Mouse (Mus musculus) thymus, postnatal 36 days (tissue): ENCODE results near the gene Nfil3.

ENCODE experiments used
- DNase-seq, 2 experiments: peaks; one replicate each; pipeline ENCODE4 v3.0.0; 2022; ENCODE audit warnings: mixed read lengths in 2 of 2

Nfil3 gene

DNA sequence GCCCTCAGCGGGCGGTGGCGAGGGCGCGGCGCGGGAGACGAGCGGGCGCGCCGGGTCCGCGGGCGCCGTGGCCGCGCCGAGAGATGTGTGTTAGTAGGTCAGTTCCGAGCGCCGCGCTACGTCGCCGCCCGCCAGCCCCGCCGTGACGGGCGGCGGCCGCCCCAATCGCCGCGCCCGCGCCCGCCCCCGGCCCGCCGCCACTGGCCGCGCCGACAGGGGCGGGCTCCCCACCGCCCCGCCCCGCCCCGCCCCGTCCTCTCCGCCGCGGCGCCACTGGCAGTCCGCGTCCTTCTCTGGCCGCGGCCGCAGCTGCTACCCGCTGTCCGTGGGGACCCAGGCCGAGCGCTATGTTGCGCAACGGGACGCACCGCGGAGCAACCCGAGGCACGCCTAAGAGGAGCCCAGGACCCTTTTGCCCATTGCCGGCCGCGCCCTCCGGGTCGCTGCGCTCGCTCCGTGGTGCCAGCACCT lies at the start of gene Nfil3:
Gene Nfil3, minus strand, starts transcription at position 123 of the 471 bp plus-strand sequence.
- peak; percentile 71 to 78 for DNase-seq

DNA sequence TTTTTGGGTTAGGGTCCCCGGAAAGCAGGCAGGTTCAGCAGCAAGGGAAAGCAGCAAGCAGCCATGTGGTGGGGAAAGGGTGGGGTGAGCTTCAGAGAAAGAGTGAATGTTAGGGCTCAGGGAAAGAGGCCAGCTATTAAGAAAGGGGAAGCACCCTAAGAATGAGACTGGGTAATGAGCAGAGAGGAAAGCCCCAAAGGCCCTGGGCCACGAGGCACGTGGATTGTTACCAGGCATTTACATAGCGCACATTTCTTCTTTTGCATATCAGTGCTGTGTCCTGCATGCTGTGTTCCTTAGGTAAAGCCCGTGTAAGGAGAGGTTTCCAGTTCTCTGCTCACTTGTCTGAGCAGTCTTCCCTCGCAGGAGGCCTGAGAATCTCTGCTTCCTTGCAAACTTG lies 43.4 kb upstream of the Nfil3 start:
- DNase-seq, result no peak

DNA sequence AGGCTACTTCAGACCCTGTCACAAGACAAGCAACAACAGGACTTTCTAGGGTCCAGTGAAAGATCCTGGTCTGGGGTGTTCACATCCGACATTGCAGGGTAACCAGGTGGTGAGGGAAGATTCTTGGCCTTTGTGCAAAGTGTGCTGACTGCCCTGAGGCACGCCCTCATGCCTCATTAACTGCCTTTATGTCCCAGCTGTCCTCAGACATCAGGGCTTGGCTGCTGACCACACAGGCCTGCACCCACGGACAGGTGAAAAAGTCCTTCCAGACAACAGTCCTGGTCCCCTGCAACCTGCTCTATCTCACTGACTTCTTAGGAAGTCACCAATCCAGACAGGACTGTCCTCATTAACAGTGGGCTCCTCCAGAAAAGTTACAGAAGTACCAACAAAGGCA lies 39.4 kb upstream of the Nfil3 start:
- no peak for DNase-seq

DNA sequence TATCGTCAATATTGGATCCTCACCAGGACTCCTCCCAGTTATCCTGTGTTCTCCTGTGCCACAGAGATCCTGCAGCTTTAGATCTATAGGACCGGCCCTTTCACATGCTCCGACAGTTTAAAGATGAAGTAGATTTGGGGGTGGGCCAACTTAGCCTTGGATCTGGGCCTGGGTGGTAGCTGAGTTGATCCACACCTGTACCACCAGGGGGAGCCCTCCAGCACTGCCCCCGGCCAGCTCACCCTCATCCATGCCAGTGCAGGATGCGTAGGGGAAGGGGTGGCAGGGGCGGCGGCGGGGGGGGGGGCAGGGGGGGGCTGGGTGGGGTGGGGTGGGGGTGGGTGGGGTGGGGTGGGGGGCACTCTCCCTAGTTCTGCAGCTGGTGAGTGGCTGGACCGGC lies 38.7 kb upstream of the Nfil3 start:
- DNase-seq, result peak; percentile 41 to 48

DNA sequence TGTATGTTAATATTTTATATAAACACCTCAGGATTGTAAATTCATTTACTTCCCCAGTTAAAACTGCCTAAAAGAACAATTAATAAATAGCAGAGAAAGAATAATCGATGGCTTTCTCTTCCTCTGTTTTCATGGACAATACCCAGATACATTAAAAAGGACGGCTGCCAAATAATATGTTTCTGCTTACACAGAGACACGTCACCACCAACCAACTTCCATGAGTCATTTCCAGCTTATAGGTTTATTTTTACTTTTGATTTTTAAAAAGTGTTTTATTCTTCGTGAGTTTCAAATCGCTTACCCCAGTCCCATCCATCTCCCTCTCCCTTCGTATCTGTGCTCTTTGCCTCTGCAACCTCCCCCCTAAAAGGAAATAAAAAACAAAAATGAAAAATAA lies 38.1 kb upstream of the Nfil3 start:
- no peak for DNase-seq

DNA sequence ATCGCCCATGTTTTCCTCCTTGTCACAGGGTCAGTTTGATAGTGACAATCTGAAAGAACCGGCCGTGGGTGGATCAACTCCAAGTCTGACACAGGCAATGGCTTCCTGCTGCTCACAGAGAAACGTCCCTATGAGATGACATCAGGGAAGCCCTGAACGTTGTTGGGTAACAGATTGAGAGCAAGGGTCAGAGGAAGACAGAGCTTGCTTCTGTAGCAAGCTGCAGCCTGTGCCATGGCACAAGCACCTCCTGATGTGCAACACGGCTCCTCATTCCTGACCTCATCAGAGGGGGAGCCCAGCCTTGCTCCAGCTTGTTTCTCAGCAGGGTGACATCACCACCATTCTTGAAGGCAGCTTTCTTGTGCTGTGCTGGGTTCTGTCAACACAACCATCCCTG lies 37.1 kb upstream of the Nfil3 start:
- DNase-seq, result no peak

DNA sequence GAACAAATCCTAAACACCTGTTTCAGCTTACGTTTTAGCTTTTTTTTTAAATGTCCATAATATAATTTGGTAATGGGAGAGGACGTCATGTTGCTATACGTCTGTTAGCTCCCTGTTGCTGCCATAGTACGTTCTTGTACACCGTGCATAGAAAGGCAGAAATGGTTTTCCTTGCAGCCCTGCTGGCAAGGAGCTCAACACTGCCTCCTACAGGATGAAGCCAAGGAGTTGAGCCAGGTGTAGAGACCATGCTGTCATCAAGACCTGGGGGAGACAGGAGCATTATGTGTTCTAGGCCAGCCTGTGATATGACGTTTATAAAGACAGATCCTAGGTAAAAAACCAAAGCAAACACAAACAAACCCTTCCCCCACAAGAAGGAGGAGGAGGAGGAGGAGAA lies 36.2 kb upstream of the Nfil3 start:
- DNase-seq, result no peak

DNA sequence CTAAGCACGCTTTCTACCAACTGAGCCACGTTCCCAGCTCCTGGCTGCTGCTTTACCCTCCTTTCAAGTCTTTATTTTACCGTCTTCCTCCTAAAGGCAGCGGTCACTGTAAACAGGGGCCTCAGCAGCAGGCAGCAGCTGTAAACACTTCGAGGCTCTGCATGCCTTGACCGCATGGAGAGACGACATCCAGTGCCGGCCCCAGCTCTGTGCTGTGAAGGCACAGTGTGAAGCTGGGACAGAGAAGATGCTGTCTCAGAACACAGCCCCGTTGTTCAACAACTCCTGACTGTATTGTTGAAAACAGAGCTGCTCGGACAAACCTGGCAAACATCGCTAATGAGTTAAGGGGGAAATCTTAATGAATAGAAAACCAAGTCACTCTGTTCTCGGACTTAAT lies 30.6 kb upstream of the Nfil3 start:
- DNase-seq, result no peak

DNA sequence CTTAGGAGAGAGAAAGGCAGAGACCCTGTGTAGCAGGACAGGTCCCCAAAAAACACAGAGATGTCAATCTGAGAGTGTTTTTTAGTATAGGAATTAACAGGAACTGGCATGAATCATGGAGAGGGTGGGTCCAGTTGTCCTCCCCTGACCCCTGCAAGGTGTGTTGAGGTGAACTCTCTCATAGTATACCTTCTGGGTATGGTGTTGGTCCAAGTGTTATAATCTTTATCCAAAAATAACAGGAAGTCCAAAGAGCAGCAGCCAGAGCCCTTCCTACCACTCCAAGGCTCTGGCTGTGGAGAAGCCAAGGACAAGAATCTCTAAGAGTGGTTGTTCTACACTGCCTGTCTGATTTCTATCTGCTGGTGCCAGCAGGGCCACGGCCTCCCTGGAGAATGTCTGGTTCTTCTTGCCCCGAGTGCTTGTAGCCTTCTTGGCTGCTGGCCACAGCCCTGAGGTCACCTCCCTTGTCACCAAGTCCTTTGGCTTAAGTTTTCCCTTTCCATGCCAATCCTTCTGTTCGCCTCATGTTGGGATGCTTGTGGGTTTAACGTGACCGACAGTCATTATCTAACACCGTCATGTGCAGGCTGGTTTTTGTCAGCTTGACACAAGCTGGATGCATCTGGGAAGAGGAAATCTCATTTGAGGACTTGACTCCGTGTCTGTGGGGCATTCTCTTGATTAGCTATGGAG lies 27.8 kb upstream of the Nfil3 start:
- no peak for DNase-seq

DNA sequence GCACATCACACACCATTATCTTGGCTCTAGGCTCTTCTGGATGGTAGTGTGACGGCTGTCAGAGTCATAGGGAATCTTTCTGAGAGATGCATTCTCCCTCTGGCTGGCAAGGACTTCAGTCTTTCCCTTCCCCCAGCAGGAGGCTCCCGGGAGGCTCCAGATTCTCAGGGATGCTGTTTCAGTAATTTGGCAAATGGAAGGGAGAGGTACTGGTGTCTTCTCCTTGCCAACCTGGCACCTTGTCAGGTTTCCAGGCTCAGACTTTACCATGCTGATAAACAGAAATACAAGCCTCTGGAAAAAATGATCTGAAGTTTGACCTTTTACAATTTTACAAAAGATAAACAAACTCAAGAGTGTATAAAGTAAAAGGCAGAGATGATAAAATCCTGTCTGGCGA lies 26.9 kb upstream of the Nfil3 start:
- DNase-seq, result no peak

DNA sequence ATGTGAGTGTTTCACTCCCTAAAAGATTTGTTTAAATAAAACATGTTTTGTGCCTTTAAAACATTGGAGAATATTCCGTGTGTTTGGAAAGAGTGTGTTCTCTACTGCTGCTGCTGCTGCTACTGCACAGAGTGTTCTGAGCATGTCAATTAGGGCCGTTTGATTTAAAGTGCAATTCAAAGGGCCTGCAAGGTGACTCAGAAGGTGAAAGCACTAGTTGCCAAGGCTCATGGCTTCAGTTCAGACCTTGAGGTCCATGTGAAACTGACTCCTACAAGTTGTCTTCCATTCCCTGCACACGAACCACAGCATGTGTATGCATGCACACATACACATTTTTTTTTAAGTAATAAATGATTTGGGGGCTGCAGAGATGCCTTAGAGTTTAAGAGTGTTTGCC lies 22.4 kb upstream of the Nfil3 start:
- DNase-seq, result no peak

DNA sequence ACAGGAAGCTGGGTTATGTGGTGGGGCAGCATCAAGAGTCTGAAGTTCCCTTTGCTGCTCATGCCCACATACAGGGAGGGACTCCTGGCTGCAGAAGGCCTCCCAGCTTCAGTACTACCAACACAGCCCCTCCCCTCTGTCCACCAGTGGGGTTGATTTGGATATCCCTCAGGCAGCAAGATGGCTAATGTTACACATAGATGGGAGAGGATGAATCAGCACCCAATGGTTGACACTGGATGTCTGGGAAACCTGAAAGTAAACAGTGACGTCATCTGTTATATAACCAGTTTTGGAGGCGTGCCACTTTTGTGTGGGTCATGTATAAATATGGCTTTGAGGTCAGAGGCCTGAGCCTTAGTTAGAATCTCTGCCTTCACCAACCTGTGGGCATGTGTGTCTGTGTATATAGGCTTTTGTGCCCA lies 20.6 kb upstream of the Nfil3 start:
- no peak for DNase-seq

DNA sequence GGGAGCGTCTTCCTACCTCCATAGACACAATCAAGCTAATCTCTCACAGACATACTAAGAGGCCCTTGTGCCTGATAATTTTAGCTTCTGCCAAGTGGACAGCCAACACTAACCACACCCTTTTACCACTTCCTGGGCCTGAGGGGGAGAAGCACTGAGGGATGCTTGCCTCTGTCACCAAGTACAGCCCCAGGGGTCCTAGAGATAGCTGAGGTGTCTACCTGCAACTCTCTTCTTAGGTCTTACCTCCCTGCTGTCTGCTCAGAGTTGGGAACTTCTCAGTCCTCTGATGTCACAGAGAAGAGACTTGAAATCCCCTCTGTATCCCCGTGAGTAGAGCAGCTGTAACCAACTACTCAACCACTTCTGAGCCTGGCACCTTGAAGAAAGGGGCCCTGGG lies 19.6 kb upstream of the Nfil3 start:
- no peak for DNase-seq

DNA sequence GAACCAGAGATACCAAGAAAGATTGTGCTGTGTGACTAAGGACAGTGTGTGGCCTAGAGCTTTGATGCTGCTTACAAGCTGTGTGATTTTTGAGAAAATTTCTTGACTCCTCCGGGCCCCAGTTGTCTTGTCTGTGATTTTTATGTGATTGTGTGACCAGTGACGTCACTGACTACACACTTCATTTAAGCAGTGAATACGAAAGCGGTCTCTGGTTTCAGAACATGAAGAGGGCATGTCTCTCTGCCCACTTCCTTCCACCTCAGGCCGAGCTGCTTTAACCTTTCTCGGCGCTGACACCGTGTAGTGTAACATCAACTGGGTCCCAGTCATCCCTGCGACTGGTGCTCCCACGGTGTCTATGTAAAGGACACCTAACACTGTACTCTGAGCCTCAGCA lies 17.7 kb upstream of the Nfil3 start:
- DNase-seq, result no peak

DNA sequence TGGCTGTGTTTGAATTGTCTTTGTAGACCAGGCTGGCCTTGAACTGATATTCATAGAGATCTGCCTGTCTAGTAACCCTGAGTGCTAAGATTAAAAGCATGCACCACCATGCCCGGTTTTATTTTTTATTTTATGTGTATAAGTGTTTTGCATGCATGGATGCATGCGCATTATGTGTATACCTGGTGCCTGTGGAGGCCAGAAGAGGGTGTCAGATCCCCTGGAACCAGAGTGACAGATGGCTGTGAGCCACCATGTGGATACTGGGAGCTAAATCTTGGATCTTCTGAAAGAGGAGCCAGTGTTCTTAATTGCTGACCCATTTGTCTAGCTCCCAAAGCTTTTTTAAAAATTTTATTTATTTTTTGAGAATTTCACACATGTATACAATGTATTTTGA lies 16.9 kb upstream of the Nfil3 start:
- no peak for DNase-seq

DNA sequence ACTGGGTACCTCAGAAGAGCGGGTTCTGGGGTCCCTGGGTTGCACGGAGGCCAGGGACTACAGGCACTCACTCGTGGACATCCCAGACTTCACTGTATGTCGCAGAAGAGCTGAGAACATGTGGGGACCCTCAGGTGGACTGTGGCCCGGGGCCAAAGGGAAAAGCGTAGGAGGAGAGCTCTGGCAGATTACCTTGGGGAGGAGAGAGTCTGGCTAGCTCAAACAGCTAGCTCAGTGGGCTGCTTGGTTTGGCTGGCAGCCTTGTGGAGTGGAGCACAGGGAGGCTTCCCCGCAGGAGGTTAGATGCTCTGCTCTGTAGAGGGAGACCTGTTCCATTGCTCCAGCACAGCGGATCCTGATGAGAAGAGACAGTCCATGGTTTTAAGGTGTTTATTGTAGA lies 15.3 kb upstream of the Nfil3 start:
- DNase-seq, result no peak

DNA sequence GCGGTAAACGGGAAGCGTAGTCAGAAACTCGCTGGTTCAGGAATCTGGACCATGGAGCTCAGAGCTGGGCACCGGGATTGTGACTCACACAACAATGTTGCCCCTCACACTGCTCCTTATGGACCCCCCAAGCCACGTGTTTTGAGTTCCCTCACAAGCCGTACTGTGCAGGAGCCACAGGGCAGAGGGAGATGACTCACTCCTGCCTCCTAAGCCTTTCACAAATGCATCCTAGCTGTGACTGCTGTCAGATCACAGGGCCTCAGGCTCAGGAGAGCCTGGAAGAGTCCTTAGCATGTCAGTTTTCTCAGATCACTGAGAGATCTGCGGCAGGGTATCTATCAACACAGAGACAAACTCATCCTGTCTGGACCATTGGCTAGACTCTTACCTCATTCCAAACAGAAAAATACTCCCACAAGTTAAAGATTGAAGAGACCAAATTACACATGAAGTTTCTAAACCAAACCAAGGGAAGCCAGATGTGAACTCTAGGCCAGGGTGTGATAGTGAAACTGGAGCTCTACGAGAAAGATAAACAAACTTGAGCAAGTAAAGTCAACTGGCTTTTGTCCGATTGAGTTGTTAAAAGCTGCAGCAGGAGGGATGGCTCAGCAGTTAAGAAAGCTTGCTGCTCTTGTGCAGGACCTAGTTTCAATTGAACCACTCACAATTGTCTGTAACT lies 13.5 kb upstream of the Nfil3 start:
- no peak for DNase-seq

DNA sequence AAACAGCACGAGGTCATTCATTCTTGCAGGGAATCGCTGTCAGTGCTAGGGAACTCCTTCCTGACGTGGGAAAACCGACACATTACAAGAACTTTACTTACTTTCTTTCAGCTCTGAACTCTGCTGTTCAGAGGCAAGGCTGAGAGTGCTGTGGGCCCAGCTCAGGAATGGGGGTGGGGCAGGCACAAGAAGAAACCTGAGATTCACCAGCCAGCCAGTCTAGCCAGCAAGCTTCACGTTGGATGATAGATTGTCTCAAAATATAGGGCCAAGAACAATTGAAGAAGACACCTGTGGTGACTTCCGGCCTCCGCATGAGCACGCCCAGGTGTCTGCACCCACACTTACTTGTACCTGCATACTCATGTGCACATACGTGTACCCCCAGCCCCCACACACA lies 9.3 kb upstream of the Nfil3 start:
- no peak for DNase-seq

DNA sequence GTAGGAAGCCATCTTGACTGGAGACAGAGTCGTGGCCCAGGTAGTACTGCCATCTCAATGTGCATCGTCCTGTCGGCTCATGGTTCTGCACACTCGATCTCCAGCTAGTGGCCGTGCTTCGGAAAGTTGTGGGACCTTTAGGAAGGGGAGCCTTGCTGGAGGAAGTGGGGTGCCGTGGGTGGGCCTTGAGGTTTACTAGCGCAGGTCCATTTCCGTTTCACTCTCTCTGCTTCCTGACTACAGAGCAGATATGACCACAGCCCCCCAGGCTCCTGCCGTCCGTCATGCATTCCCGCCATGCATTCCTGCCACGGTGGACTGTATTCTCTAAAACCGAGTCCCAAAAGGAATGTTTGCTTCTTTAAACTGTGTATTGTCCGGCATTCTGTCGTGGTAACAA lies 8.1 kb upstream of the Nfil3 start:
- DNase-seq, result peak; percentile 22 to 28

DNA sequence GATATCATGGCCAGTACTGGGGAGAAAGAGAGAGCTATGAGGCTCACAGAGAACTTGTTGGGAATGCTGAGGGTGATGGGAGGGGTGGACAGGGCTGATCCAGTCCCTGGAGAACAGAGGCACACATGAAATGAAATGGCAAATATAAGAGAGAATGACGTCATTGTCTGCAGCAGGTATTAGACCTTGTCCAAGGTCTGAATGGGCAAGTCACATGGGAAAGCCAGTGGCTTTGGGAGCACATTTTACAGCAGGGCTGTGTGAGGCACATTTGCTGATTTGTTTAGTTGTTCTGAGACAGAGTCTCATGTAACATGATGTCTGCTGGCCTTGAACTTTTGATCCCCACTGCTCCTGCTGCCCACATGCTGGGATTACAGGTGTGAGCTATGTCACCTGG lies 7.0 kb upstream of the Nfil3 start:
- no peak for DNase-seq

DNA sequence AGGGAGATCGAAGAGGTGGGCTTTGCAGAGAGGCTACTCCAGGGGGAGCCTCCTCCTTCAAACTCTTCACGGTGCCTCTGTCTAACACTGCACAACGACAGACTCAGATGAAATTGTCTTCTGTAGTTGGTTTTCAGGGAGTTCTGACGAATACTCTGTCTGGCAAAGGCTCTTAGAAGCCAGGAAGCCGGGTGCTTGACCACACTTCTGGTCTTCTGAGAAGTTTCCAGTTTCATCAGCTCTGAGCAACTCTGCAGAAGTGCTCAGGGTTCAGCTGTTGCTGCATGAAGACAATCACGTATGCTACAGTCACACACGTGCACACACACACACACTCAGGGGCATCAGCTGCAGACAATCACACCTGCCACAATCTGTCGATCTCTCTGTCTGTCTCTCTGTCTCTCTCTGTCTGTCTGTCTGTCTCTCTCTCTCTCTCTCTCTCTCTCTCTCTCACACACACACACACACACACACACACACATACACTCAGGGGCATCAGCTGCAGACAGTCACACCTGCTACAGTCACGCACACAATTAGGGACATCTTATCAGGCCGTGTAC lies 5.4 kb upstream of the Nfil3 start:
- DNase-seq, result no peak

DNA sequence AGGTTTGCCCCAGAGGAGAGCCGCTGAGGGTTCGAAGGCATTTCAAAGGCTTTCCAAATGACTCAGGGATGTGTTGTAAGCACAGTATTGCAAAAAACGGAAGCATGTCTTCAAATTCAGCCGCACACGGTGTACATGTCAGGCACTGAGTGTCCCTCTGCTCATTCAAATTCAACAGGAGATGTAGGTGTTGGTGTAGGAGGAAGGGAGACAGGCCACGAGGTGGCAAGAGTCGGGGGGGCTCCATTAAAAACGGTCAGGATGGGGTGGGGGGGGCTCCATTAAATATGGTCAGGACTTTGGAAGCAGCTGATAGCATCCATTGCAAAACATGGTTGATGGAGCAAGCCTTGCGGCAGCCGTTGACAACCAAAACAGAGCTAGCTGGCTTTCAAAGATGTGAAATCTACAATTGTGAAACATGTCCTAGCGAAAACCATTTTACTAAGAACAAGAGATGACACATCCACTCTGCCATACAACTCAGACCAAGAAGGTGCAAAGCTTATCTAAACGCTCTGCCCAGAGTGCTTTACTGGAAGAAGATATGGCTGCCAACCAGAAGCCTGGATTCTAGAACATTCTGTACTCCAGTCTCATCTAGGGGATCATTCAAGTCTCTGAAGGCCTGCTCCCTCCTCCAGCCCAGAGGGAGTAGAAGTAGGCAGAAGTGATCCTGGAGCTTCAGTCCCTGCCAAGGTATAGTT lies 4.8 kb upstream of the Nfil3 start:
- DNase-seq, result no peak

DNA sequence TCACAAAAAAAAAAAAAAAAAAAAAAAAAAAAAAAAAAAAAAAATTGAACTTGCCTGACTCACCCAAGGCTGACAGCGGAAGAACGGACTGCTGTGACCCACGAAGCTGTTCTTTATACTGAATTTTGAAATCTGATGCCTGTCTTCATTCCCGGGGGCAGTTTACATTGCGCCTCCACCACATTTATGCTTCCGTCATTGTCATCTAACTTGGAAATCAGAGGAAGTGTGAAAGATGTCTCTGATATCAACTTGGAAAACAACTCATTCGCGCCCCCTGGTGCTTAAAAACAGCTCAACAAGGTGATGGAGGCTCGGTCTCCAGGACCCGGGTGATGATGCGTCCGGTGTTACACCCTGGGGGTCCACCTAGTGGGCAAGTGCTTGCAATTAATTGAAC lies 1.8 kb upstream of the Nfil3 start:
- DNase-seq, result peak; percentile 81 to 89
